Mouse (Mus musculus): Measurements from ENCODE around the gene Cnfn. TPM values are rescaled to one million over a fixed set of nuclear protein-coding genes. Genes with fewer than 3 reads are reported as not detected.

Cnfn gene
- polyA plus RNA-seq, 1 experiment from 2014 or later, result not detected

GRCm38 (mm10) chr7:25379551-25380351 is 10.2 kb upstream of the Cnfn start:
- H3K9me3 ChIP-seq (replicated peaks; ENCODE audit: control insufficient read depth, low read length), result no peaks in the 10 kb centered on the region
- DNase-seq (ENCODE audit: low spot score), result peak; percentile 90
- ATAC-seq, result peak; percentile 55
- peak overlapping the region; percentile 60 for H3K4me2 ChIP-seq (ENCODE audit: low read length)
- peaks cover 43% of the 10 kb centered on the region for H3K36me3 ChIP-seq (ENCODE audit: control insufficient read depth, insufficient read depth, low read length)
- H3K27ac ChIP-seq (ENCODE audit: low read depth, low read length), result no peak overlapping the region
- no peaks in the 10 kb centered on the region; the same call in 1 of the 2 replicates for H3K4me1 ChIP-seq (ENCODE audit: control insufficient read depth, insufficient read depth, low read length)
- H3K4me3 ChIP-seq (ENCODE audit: low read depth, low read length), result peak overlapping the region; percentile 28
- H3K9ac ChIP-seq (ENCODE audit: low read length), result peak overlapping the region; percentile 55
- 0 out of 2 replicates have a peak, but pooled peaks cover 4% of the 10 kb centered on the region for H3K27me3 ChIP-seq (replicated peaks; ENCODE audit: control insufficient read depth, insufficient read depth, low read length)
- 1% methylated on average over 41 of the region's 42 CpGs for WGBS

- Histone ChIP-seq H3K36me3 (ENCODE audit: control insufficient read depth, insufficient read depth, low read length) (peaks cover 31% of the 10 kb centered on the region), H3K9ac (ENCODE audit: low read length) (no peak overlapping the region), H3K4me1 (ENCODE audit: control insufficient read depth, insufficient read depth, low read length) (no peaks in the 10 kb centered on the region; the same call in 1 of the 2 replicates), H3K4me3 (ENCODE audit: low read depth, low read length) (no peak overlapping the region), H3K27me3 (replicated peaks; ENCODE audit: control insufficient read depth, insufficient read depth, low read length) (0 out of 2 replicates have a peak, but pooled peaks cover 4% of the 10 kb centered on the region), H3K27ac (ENCODE audit: low read depth, low read length) (no peak overlapping the region), H3K9me3 (replicated peaks; ENCODE audit: control insufficient read depth, low read length) (no peaks in the 10 kb centered on the region), H3K4me2 (ENCODE audit: low read length) (no peak overlapping the region)
- ATAC-seq (no peak), DNase-seq (ENCODE audit: low spot score) (no peak)
- 85% methylated on average over 13 of the region's 13 CpGs for WGBS
Measured at GRCm38 (mm10) chr7:25378181-25379100, 8.9 kb upstream of the Cnfn start.

GRCm38 (mm10) chr7:25377100-25377700 is 7.7 kb upstream of the Cnfn start:
- H3K27me3 ChIP-seq (replicated peaks; ENCODE audit: control insufficient read depth, insufficient read depth, low read length), result 0 out of 2 replicates have a peak, but pooled peaks cover 4% of the 10 kb centered on the region
- no peaks in the 10 kb centered on the region for H3K9me3 ChIP-seq (replicated peaks; ENCODE audit: control insufficient read depth, low read length)
- ATAC-seq (no peak), DNase-seq (ENCODE audit: low spot score) (peak; percentile 28)
- H3K36me3 ChIP-seq (ENCODE audit: control insufficient read depth, insufficient read depth, low read length), result peaks cover 20% of the 10 kb centered on the region
- WGBS, result 49% methylated on average over 8 of the region's 8 CpGs
- peak overlapping the region; percentile 42 for H3K4me2 ChIP-seq (ENCODE audit: low read length)
- peak overlapping the region; percentile 23 for H3K4me3 ChIP-seq (ENCODE audit: low read depth, low read length)
- H3K27ac ChIP-seq (ENCODE audit: low read depth, low read length), result no peak overlapping the region
- H3K4me1 ChIP-seq (ENCODE audit: control insufficient read depth, insufficient read depth, low read length), result no peaks in the 10 kb centered on the region; the same call in 1 of the 2 replicates
- H3K9ac ChIP-seq (ENCODE audit: low read length), result no peak overlapping the region

GRCm38 (mm10) chr7:25376556-25376955 is 7.0 kb upstream of the Cnfn start:
- WGBS, result 5% methylated on average over 17 of the region's 17 CpGs
- DNase-seq (ENCODE audit: low spot score), result peak; percentile 73
- H3K4me3 ChIP-seq (ENCODE audit: low read depth, low read length), result peak overlapping the region; percentile 23
- no peak overlapping the region for H3K27ac ChIP-seq (ENCODE audit: low read depth, low read length)
- 0 out of 2 replicates have a peak, but pooled peaks cover 4% of the 10 kb centered on the region for H3K27me3 ChIP-seq (replicated peaks; ENCODE audit: control insufficient read depth, insufficient read depth, low read length)
- peaks cover 13% of the 10 kb centered on the region; the same call in 1 of the 2 replicates for H3K36me3 ChIP-seq (ENCODE audit: control insufficient read depth, insufficient read depth, low read length)
- H3K4me1 ChIP-seq (ENCODE audit: control insufficient read depth, insufficient read depth, low read length), result no peaks in the 10 kb centered on the region; the same call in 1 of the 2 replicates
- no peaks in the 10 kb centered on the region for H3K9me3 ChIP-seq (replicated peaks; ENCODE audit: control insufficient read depth, low read length)
- ATAC-seq, result peak; percentile 61
- no peak overlapping the region for H3K9ac ChIP-seq (ENCODE audit: low read length)
- peak overlapping the region; percentile 42 for H3K4me2 ChIP-seq (ENCODE audit: low read length)

GRCm38 (mm10) chr7:25372441-25372840 is 2.9 kb upstream of the Cnfn start:
- DNase-seq (ENCODE audit: low spot score) (no peak), ATAC-seq (no peak)
- H3K9me3 ChIP-seq (replicated peaks; ENCODE audit: control insufficient read depth, low read length), result no peaks in the 10 kb centered on the region
- no peak overlapping the region for H3K4me3 ChIP-seq (ENCODE audit: low read depth, low read length)
- WGBS, result 91% methylated on average over 5 of the region's 5 CpGs
- H3K9ac ChIP-seq (ENCODE audit: low read length), result no peak overlapping the region
- H3K4me2 ChIP-seq (ENCODE audit: low read length), result no peak overlapping the region
- H3K27ac ChIP-seq (ENCODE audit: low read depth, low read length), result no peak overlapping the region
- no peaks in the 10 kb centered on the region for H3K4me1 ChIP-seq (ENCODE audit: control insufficient read depth, insufficient read depth, low read length)
- no peaks in the 10 kb centered on the region for H3K36me3 ChIP-seq (ENCODE audit: control insufficient read depth, insufficient read depth, low read length)
- peaks cover 19% of the 10 kb centered on the region for H3K27me3 ChIP-seq (replicated peaks; ENCODE audit: control insufficient read depth, insufficient read depth, low read length)

GRCm38 (mm10) chr7:25368333-25368732 is 1.2 kb downstream of the Cnfn start:
- ATAC-seq, result no peak
- H3K27me3 ChIP-seq (replicated peaks; ENCODE audit: control insufficient read depth, insufficient read depth, low read length), result peaks cover 22% of the 10 kb centered on the region

GRCm38 (mm10) chr7:25367632-25368293 is 1.8 kb downstream of the Cnfn start:
- H3K9me3 ChIP-seq (replicated peaks; ENCODE audit: control insufficient read depth, low read length), result no peaks in the 10 kb centered on the region
- no peak overlapping the region for H3K4me3 ChIP-seq (ENCODE audit: low read depth, low read length)
- ATAC-seq (no peak), DNase-seq (ENCODE audit: low spot score) (no peak)
- H3K27me3 ChIP-seq (replicated peaks; ENCODE audit: control insufficient read depth, insufficient read depth, low read length), result peaks cover 22% of the 10 kb centered on the region
- no peak overlapping the region for H3K4me2 ChIP-seq (ENCODE audit: low read length)
- H3K9ac ChIP-seq (ENCODE audit: low read length), result no peak overlapping the region
- peaks cover 11% of the 10 kb centered on the region for H3K4me1 ChIP-seq (ENCODE audit: control insufficient read depth, insufficient read depth, low read length)
- no peak overlapping the region for H3K27ac ChIP-seq (ENCODE audit: low read depth, low read length)
- 3% methylated on average over 33 of the region's 33 CpGs for WGBS
- H3K36me3 ChIP-seq (ENCODE audit: control insufficient read depth, insufficient read depth, low read length), result peaks cover 17% of the 10 kb centered on the region

More at GRCm38 (mm10) chr7:25368333-25368732, 1.2 kb downstream of the Cnfn start:
- Histone ChIP-seq H3K4me1 (ENCODE audit: control insufficient read depth, insufficient read depth, low read length) (peaks cover 11% of the 10 kb centered on the region), H3K4me2 (ENCODE audit: low read length) (no peak overlapping the region), H3K27ac (ENCODE audit: low read depth, low read length) (no peak overlapping the region), H3K36me3 (ENCODE audit: control insufficient read depth, insufficient read depth, low read length) (peaks cover 12% of the 10 kb centered on the region), H3K9me3 (replicated peaks; ENCODE audit: control insufficient read depth, low read length) (no peaks in the 10 kb centered on the region), H3K9ac (ENCODE audit: low read length) (no peak overlapping the region), H3K4me3 (ENCODE audit: low read depth, low read length) (no peak overlapping the region)
- no peak for DNase-seq (ENCODE audit: low spot score)
- 21% methylated on average over 12 of the region's 12 CpGs for WGBS

Measured in forebrain, embryonic 14.5 days (tissue).